In the genomic region with DNA sequence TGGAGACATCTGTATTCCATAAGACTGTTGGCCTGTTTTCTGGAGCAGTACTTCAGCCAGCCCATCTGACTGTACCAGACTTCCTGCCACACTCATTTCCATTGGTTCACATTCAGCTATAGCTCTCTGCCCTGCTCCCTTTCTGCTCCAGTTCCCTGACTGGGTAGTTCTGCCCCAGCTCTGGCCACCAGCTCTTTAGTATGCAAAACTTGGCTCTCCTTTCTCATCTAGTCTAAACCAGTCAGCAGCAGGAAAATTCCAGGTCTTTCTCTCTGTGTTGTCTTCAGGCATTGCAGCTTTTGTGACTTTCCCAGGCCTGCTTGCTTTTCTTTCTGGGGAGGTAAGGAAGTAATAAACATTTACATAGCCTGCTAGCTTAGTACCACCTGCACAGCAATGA, we compare ENCODE assay signal across 15 mouse cellular contexts.
DNase-seq lines count a peak whose midpoint lies in the region; ATAC-seq lines count a peak whose summit lies in the region.
"Had no signal": no experiment of that assay in that cellular context is flagged by ENCODE, and none has a peak within 500 bp of the region (broad histone marks: within the 10 kb centered on the region; RNA-seq: fewer than 3 reads in every experiment).

No protein-coding gene starts in this region.

- H3K9me3 ChIP-seq in hindbrain, embryonic 16.5 days (ENCODE audit: control insufficient read depth, low read length) = no peaks in the 10 kb centered on the region
- no peaks in the 10 kb centered on the region for H3K9me3 ChIP-seq in hindbrain, embryonic 11.5 days (ENCODE audit: control insufficient read depth, low read length)
- H3K9me3 ChIP-seq: heart, embryonic 10.5 days; limb, embryonic 15.5 days; midbrain, embryonic 13.5 days had no signal

- H3K4me3 ChIP-seq in hindbrain, embryonic 16.5 days (ENCODE audit: low read length) = no peak overlapping the region
- no peak overlapping the region for H3K4me3 ChIP-seq in hindbrain, embryonic 11.5 days (ENCODE audit: low read depth, low read length)
- H3K4me3 ChIP-seq: heart, embryonic 10.5 days; limb, embryonic 15.5 days; midbrain, embryonic 13.5 days had no signal

- H3K27me3 ChIP-seq in hindbrain, embryonic 16.5 days (replicated peaks; ENCODE audit: control insufficient read depth, insufficient read depth, low read length) = no peaks in the 10 kb centered on the region
- H3K27me3 ChIP-seq in hindbrain, embryonic 11.5 days (ENCODE audit: control insufficient read depth, insufficient read depth, low read length) = no peaks in the 10 kb centered on the region
- H3K27me3 ChIP-seq: limb, embryonic 15.5 days; midbrain, embryonic 13.5 days had no signal

- no peak overlapping the region for H3K27ac ChIP-seq in hindbrain, embryonic 16.5 days (ENCODE audit: low read depth, low read length)
- H3K27ac ChIP-seq in hindbrain, embryonic 11.5 days (ENCODE audit: low read depth, low read length) = no peak overlapping the region
- H3K27ac ChIP-seq: heart, embryonic 10.5 days; limb, embryonic 15.5 days; midbrain, embryonic 13.5 days had no signal

- no peak for DNase-seq in hindbrain, embryonic 11.5 days (ENCODE audit: low spot score)
- peak; percentile 80 for DNase-seq in R1 (ENCODE audit: low read depth, low spot score)
- DNase-seq in kidney, adult 18-20 months = peak; percentile 8
- DNase-seq in kidney, postnatal 25 days = peak; percentile 41 to 43
- DNase-seq in lung, adult 18-20 months = no peak
- no peak for DNase-seq in gastrocnemius, adult 18-20 months (ENCODE audit: low spot score)
- DNase-seq: cerebellum, adult 11-12 months; gastrocnemius, postnatal 25 days; heart, postnatal 14 days; liver, postnatal 0 days; lung, postnatal 4 days had no signal

- peak; percentile 63; the same call in 1 of the 2 replicates for ATAC-seq in hindbrain, embryonic 16.5 days
- no peak for ATAC-seq in hindbrain, embryonic 11.5 days (ENCODE audit: low FRiP score)
- ATAC-seq: liver, postnatal 0 days; midbrain, embryonic 13.5 days had no signal

- H3K4me1 ChIP-seq in hindbrain, embryonic 16.5 days (ENCODE audit: control insufficient read depth, insufficient read depth, low read depth, low read length) = no peaks in the 10 kb centered on the region
- no peaks in the 10 kb centered on the region for H3K4me1 ChIP-seq in hindbrain, embryonic 11.5 days (replicated peaks; ENCODE audit: control insufficient read depth, insufficient read depth, low read length)
- H3K4me1 ChIP-seq: heart, embryonic 10.5 days; limb, embryonic 15.5 days had no signal

- H3K4me2 ChIP-seq in hindbrain, embryonic 16.5 days (ENCODE audit: low read length) = no peak overlapping the region
- no peak overlapping the region for H3K4me2 ChIP-seq in hindbrain, embryonic 11.5 days (replicated peaks; ENCODE audit: low read depth, low read length)
- H3K4me2 ChIP-seq: limb, embryonic 15.5 days; midbrain, embryonic 13.5 days had no signal

- no peak overlapping the region for H3K9ac ChIP-seq in hindbrain, embryonic 16.5 days (ENCODE audit: low read depth, low read length)
- H3K9ac ChIP-seq in hindbrain, embryonic 11.5 days (ENCODE audit: low read depth, low read length) = no peak overlapping the region
- H3K9ac ChIP-seq: limb, embryonic 15.5 days; liver, postnatal 0 days; midbrain, embryonic 13.5 days had no signal

- H3K36me3 ChIP-seq in hindbrain, embryonic 16.5 days (ENCODE audit: control insufficient read depth, insufficient read depth, low read length) = no peaks in the 10 kb centered on the region
- H3K36me3 ChIP-seq in hindbrain, embryonic 11.5 days (ENCODE audit: control insufficient read depth, insufficient read depth, low read length) = no peaks in the 10 kb centered on the region
- H3K36me3 ChIP-seq: heart, embryonic 10.5 days; limb, embryonic 15.5 days; midbrain, embryonic 13.5 days had no signal

Comparison
In these comparisons a context has a peak if more than half of its experiments do, and no peak if none do; other contexts are left out.
1. DNase-seq: peak in R1 (single experiment), kidney, adult 18-20 months (single experiment) and kidney, postnatal 25 days (2 of 2); none in hindbrain, embryonic 11.5 days (single experiment), lung, adult 18-20 months (0 of 2) and gastrocnemius, adult 18-20 months (single experiment).